Mouse (Mus musculus) small intestine, adult 2 months (tissue): ENCODE results near the gene Plxnc1. TPM values are rescaled to one million over a fixed set of nuclear protein-coding genes. Genes with fewer than 3 reads are reported as not detected.

Experiments used
- H3K27ac ChIP-seq: fragments of 200-500 bp; 2 replicates; pipeline ENCODE4 v1.5.1; 2012; ENCODE audit warnings: low read depth, low read length, control low read depth, inconsistent platforms; ENCODE audit not compliant: insufficient read depth
- H3K27me3 ChIP-seq: fragments of 200-500 bp; 2 replicates; pipeline ENCODE4 v1.6.1; 2012; ENCODE audit warnings: mild to moderate bottlenecking, moderate library complexity, low read length, inconsistent platforms; ENCODE audit not compliant: control insufficient read depth, insufficient read depth
- H3K36me3 ChIP-seq: fragments of 200-500 bp; 2 replicates; pipeline ENCODE4 v1.6.1; 2012; ENCODE audit warnings: mild to moderate bottlenecking, low read length, control low read depth, inconsistent platforms; ENCODE audit not compliant: control insufficient read depth, insufficient read depth
- H3K4me1 ChIP-seq: fragments of 200-500 bp; 2 replicates; pipeline ENCODE4 v1.6.1; 2012; ENCODE audit warnings: low read length, inconsistent platforms, mixed read lengths; ENCODE audit not compliant: control insufficient read depth, insufficient read depth, insufficient read length
- H3K4me3 ChIP-seq: fragments of 200-500 bp; 2 replicates; pipeline ENCODE4 v1.5.1; 2012; ENCODE audit warnings: low read depth, mild to moderate bottlenecking, control low read depth, inconsistent platforms, low read length, moderate library complexity
- CTCF ChIP-seq: fragments of 200-500 bp; IDR thresholded peaks from 2 replicates; pipeline ENCODE4 v1.5.1; 2012; ENCODE audit warnings: low read depth, mild to moderate bottlenecking, control low read depth, inconsistent platforms, low read length, moderate library complexity, mixed read lengths; ENCODE audit not compliant: insufficient replicate concordance, insufficient read length; ENCODE audit errors: extremely low read depth
- POLR2A ChIP-seq: fragments of 200-500 bp; IDR thresholded peaks from 2 replicates; pipeline ENCODE4 v1.6.1; 2012; ENCODE audit warnings: low read depth, mild to moderate bottlenecking, control low read depth, inconsistent platforms, low read length, moderate library complexity
- whole genome bisulfite sequencing: fragments of 180-500 bp; shearing (Covaris S2); methylation state at CpG from one replicate; pipeline ENCODE4 v1.1.7; 2018; 5-methylcytosine and 5-hydroxymethylcytosine counted together
- polyA plus RNA-seq: library from polyadenylated mRNA; depleted of rRNA; stranded (reverse); fragments of >200 nt; gene quantifications from 2 replicates; pipeline ENCODE4 v1.2.3, GENCODE M21; 2012

Gene Plxnc1
- polyA plus RNA-seq, 1 experiment, result 0.82 TPM

- Histone ChIP-seq H3K4me3 (no peak overlapping the region), H3K36me3 (no peaks in the 10 kb centered on the region), H3K27ac (no peak overlapping the region), H3K27me3 (no peaks in the 10 kb centered on the region), H3K4me1 (no peaks in the 10 kb centered on the region)
- TF ChIP-seq POLR2A (no peak), CTCF (no peak)
- 75% methylated on average over 10 of the region's 10 CpGs for WGBS
Measured at GRCm38 (mm10) chr10:94804029-94804908, 140.4 kb downstream of the Plxnc1 start.

- 76% methylated on average over 7 of the region's 7 CpGs for WGBS
- H3K27ac ChIP-seq, result no peak overlapping the region
- H3K27me3 ChIP-seq, result no peaks in the 10 kb centered on the region
- no peak for TF ChIP-seq CTCF
- no peak for TF ChIP-seq POLR2A
- H3K36me3 ChIP-seq, result no peaks in the 10 kb centered on the region
- H3K4me3 ChIP-seq, result no peak overlapping the region
- no peaks in the 10 kb centered on the region for H3K4me1 ChIP-seq
Measured at GRCm38 (mm10) chr10:94800677-94801354, 143.8 kb downstream of the Plxnc1 start.

- TF ChIP-seq CTCF (no peak), POLR2A (no peak)
- Histone ChIP-seq H3K36me3 (no peaks in the 10 kb centered on the region; the same call in 1 of the 2 replicates), H3K27ac (no peak overlapping the region), H3K4me3 (no peak overlapping the region), H3K4me1 (no peaks in the 10 kb centered on the region), H3K27me3 (no peaks in the 10 kb centered on the region)
- 62% methylated on average over 2 of the region's 2 CpGs for WGBS
Measured at GRCm38 (mm10) chr10:94799485-94800239, 145.0 kb downstream of the Plxnc1 start.

GRCm38 (mm10) chr10:94798128-94798527 is 146.5 kb downstream of the Plxnc1 start:
- WGBS, result 78% methylated on average over 5 of the region's 5 CpGs
- H3K36me3 ChIP-seq, result peaks cover 2% of the 10 kb centered on the region
- no peak for TF ChIP-seq POLR2A
- no peak for TF ChIP-seq CTCF
- no peaks in the 10 kb centered on the region for H3K4me1 ChIP-seq
- no peaks in the 10 kb centered on the region for H3K27me3 ChIP-seq
- H3K27ac ChIP-seq, result no peak overlapping the region
- H3K4me3 ChIP-seq, result no peak overlapping the region

- no peaks in the 10 kb centered on the region for H3K27me3 ChIP-seq
- TF ChIP-seq CTCF (no peak), POLR2A (no peak)
- WGBS, result 87% methylated on average over 5 of the region's 5 CpGs
- H3K27ac ChIP-seq, result no peak overlapping the region
- peaks cover 6% of the 10 kb centered on the region for H3K36me3 ChIP-seq
- no peaks in the 10 kb centered on the region for H3K4me1 ChIP-seq
- H3K4me3 ChIP-seq, result no peak overlapping the region
Measured at GRCm38 (mm10) chr10:94794666-94795244, 149.9 kb downstream of the Plxnc1 start.

- Histone ChIP-seq H3K27me3 (no peaks in the 10 kb centered on the region), H3K4me1 (no peaks in the 10 kb centered on the region), H3K27ac (no peak overlapping the region), H3K36me3 (peaks cover 8% of the 10 kb centered on the region), H3K4me3 (no peak overlapping the region)
- WGBS, result 93% methylated on average over 3 of the region's 3 CpGs
- no peak for TF ChIP-seq POLR2A
- TF ChIP-seq CTCF, result no peak
Measured at GRCm38 (mm10) chr10:94793914-94794313, 150.7 kb downstream of the Plxnc1 start.
